Mouse (Mus musculus) G1E-ER4 (cell line): Measurements from ENCODE around the gene Crocc2. TPM values are rescaled to one million over a fixed set of nuclear protein-coding genes. Genes with fewer than 3 reads are reported as not detected.

Experiments
- GATA1 ChIP-seq: IDR thresholded peaks from one replicate; pipeline ENCODE4 v1.8.0; 2012; ENCODE audit warnings: low read length, inconsistent platforms
- polyA plus RNA-seq: library from polyadenylated mRNA; stranded (reverse); fragments of >175 nt; gene quantifications from 2 replicates; pipeline ENCODE4 v1.2.3, GENCODE M21; 2012

Crocc2 gene
- polyA plus RNA-seq, 1 experiment = not detected

DNA sequence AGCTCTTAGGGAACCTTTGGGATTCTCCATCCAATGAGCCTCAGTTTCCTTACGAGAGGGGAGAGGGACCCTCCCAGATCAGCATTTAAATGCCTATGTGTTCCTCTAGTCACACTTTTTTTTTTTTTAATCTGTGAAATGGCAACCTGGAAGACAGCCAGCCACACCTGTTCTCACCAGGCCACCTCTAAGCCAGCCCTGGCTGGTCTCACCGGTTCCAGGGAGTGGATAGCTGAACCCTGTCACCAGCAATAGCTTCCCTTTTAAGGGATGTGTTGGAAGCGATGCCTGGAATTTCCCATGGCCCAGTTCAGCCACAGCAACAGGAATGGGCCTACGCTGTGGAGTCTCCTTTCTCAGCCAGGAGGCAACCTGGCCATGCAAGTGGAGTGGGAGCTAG, 11.0 kb upstream of the Crocc2 start:
- TF ChIP-seq GATA1 = no peak

- no peak for TF ChIP-seq GATA1
These were observed 9.6 kb upstream of the Crocc2 start for GRCm38 (mm10) chr1:93158916-93159315.

DNA sequence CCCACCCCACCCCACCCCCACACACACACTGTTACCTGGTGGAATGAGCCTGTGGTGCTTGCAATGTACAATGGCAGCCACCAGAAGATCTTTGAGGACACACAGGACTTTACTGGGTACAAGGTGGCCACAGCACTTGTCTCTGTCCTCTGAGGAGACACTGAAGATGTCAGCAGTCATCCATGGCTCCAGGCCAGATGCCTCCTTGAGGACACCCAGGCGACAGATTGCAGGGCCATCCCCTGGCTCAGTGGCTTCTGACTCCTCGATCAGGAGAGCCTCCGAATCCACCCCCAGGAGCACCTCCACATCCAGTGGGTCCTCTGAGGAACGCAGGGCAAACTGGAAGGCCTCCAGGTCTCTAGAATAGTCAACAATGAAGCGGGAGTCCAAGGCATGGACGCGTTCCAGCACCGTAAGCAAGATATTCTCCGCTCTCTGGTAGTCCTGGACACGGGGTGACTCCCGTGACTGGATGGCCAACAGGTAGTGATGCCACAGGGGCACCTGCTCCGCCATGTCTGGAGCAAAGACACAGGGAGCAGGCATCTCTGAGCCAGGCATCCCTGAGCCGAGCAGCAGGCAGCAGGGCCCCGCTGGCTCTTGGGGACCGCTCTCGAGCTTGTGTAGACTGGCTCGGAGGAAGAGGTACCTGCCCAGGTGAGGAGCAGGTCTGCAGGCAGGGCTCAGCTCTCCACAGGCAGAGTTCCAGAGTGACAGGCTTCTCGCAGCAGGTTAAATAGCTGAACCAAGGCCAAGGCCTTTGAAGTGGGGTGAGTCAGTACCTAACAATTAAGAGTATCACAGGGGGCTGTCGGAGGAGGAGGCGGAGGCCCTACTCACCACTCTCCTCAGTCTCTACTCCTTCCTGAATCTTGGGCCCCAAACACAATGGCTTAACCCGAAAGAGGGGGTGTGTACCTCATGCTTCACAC, 8.7 kb upstream of the Crocc2 start:
- no peak for TF ChIP-seq GATA1

GRCm38 (mm10) chr1:93160501-93161133, 7.9 kb upstream of the Crocc2 start, which contains the start of gene 2310007B03Rik:
TSS of gene 2310007B03Rik (minus strand) at chr1:93160948.
- no peak for TF ChIP-seq GATA1

DNA sequence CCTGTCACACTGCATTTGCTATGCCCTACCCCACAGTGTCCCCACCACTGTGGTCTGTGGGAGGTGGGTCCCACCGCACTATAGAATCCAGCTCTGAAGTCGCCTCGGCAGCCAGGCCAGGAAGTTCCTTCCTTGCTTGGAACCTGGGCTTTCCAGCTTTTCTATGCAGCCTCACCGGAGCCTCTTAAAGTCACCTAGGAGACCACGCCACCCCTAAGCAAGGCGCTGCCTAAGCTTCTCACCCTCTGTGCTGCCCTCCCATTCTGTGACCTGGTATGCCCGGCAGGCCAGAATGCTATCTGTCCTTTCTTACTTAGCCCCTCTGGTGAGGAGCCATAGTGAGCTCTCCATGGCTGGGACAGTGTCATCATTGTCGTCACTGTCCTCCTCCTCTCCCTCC, 7.2 kb upstream of the Crocc2 start:
- TF ChIP-seq GATA1 = no peak

- no peak for TF ChIP-seq GATA1
These were observed 6.6 kb upstream of the Crocc2 start for GRCm38 (mm10) chr1:93161921-93162320.

- TF ChIP-seq GATA1 = no peak
These were observed 5.9 kb upstream of the Crocc2 start for GRCm38 (mm10) chr1:93162588-93162987.

GRCm38 (mm10) chr1:93165447-93165846, 3.1 kb upstream of the Crocc2 start:
- TF ChIP-seq GATA1 = no peak

GRCm38 (mm10) chr1:93166346-93167079, 2.0 kb upstream of the Crocc2 start:
- no peak for TF ChIP-seq GATA1

DNA sequence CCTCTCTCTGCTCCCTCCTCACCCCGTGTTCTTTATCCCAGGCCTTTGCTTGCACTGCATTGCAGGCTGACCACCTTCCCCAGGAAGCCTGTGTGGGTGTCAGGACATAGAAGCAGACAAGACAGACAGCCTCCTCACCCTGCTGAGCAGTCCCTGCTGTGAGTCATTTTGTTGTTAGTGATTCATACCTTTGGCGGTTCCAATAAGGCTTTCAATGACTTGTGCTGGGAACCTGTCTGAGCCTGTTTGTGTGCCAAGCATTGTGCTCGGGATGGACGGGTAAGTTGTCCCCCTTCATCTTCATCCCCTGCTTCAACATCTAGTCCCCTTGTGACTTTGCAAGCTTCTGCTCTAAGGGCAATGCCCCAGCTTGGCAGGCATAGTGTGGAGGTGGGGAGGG, 5.1 kb downstream of the Crocc2 start:
- no peak for TF ChIP-seq GATA1

GRCm38 (mm10) chr1:93174399-93174798, 5.9 kb downstream of the Crocc2 start:
- no peak for TF ChIP-seq GATA1

DNA sequence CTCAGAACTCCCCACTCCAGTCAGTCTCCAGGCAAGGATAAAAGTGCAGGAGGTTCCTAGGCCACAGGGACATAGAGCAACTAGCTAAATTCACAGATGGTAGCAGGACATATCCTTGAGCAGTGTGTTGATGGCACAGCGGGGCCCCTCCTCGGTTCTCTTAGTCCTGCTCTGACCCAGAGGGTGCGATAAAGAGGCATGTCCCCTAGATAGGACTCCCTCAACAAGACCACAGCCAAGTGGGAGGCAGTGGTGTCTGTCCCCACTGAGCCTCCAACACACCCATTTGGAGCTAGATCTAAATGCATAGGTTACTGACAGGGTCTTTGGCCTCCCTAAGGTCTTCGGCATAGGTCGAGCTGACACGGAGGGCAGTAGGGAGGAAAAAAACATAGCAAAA, 7.3 kb downstream of the Crocc2 start:
- TF ChIP-seq GATA1 = no peak

- TF ChIP-seq GATA1 = no peak
These were observed 8.2 kb downstream of the Crocc2 start for GRCm38 (mm10) chr1:93176525-93177332.

DNA sequence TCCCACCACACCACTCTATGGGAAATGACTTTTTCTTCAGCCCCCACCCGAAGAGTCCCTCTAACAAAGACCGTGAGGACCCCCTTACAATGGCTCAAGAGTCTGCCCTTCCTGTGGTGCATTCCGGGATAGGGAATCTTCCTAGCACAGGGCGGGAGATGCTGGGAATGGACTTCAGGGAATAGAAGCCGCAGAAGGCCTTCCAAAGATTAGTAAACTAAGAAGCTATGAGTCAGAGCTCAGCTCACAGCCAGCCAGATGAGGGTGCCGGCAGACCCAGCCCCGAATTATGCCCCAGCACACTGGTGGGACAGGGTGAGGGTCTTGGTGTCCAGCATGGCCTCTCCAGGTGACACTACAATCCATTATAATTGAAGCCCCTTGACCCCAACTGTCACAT, 13.8 kb downstream of the Crocc2 start:
- TF ChIP-seq GATA1 = no peak
